Mouse (Mus musculus): Measurements from ENCODE around the gene Esyt1.

- no peak for TF ChIP-seq CTCF (IDR thresholded peaks at IDR 0.05; ENCODE audit: insufficient read depth, low read length)
- TF ChIP-seq POLR2A (IDR thresholded peaks at IDR 0.05; ENCODE audit: borderline replicate concordance, extremely low read depth, low read depth, low read length), result no peak
Measured at GRCm38 (mm10) chr10:128543100-128543499, 17.4 kb upstream of the Esyt1 start.
